Mouse (Mus musculus): ENCODE measurements around the gene Olfr765. TPM values are rescaled to one million over a fixed set of nuclear protein-coding genes. Genes with fewer than 3 reads are reported as not detected.
"Not testable (repeated sequence)": the region's sequence is repeated elsewhere in the genome, so short reads cannot be mapped to it uniquely, and the experiment has no call there.

Olfr765 gene
- not detected in 2 replicates for polyA plus RNA-seq (2015; fragmentation: Nextera tagmentation; extraction: Ambion mirVana)

GRCm38 (mm10) chr10:129049898-129050297 is at the start of gene Olfr765:
Gene Olfr765, minus strand, starts transcription at chr10:129049998.
- not testable (repeated sequence) for H3K27me3 ChIP-seq; H3K9ac ChIP-seq; H3K27ac ChIP-seq; H3K36me3 ChIP-seq; H3K4me2 ChIP-seq; H3K4me1 ChIP-seq (replicated peaks); H3K9me3 ChIP-seq (replicated peaks); ATAC-seq (ENCODE audit: low read depth); H3K4me3 ChIP-seq (replicated peaks); DNase-seq

GRCm38 (mm10) chr10:129099275-129099674 is 49.5 kb upstream of the Olfr765 start, which contains the start of gene Olfr768:
Gene Olfr768, minus strand, starts transcription at chr10:129099375.
- WGBS (ENCODE audit: insufficient replicate concordance): 48% methylated on average over 1 of the region's 1 CpGs
- H3K27me3 ChIP-seq: no peaks in the 10 kb centered on the region

GRCm38 (mm10) chr10:129082810-129083209 is 33.0 kb upstream of the Olfr765 start, which contains the start of gene Olfr767:
Gene Olfr767, minus strand, starts transcription at chr10:129082910.
- not testable (repeated sequence) for H3K27ac ChIP-seq; H3K4me1 ChIP-seq (replicated peaks); ATAC-seq (ENCODE audit: low read depth)

More at GRCm38 (mm10) chr10:129099275-129099674, 49.5 kb upstream of the Olfr765 start, which contains the start of gene Olfr768:
- ATAC-seq (ENCODE audit: low read depth) (no peak), DNase-seq (no peak)
- Histone ChIP-seq H3K36me3 (no peaks in the 10 kb centered on the region), H3K9ac (no peak within 1 kb of the TSS), H3K4me2 (no peak within 1 kb of the TSS), H3K9me3 (replicated peaks) (peaks cover under 1% of the 10 kb centered on the region; the same call in 1 of the 2 replicates), H3K27ac (no peak within 1 kb of the TSS), H3K4me1 (replicated peaks) (no peaks in the 10 kb centered on the region), H3K4me3 (replicated peaks) (no peak within 1 kb of the TSS)

DNA sequence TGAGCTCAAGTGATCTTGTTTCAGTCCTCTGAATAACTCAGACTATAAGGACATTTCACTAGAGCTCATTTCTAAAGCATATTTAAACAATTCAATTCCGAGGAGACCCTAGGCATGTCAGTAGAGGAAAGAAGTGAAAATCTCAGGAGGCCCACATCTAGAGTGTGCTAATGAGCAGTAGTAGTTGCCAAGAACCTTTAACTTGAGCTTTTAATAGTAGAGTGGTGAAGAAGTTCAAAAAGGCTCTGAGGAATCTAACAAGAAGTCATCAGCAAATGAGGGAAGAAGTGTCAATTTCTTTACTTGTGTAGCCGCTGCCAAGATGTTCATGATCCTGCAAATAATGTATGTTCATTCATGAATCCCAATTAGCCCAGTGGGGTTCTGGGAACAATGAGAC is 19.1 kb upstream of the Olfr765 start, which contains the start of gene Olfr766-ps1:
Olfr766-ps1 (minus strand) TSS at position 101 of the 400 bp plus-strand sequence.
- Histone ChIP-seq H3K27ac (no peak within 1 kb of the TSS), H3K4me1 (replicated peaks) (no peaks in the 10 kb centered on the region), H3K4me2 (no peak within 1 kb of the TSS), H3K9ac (no peak within 1 kb of the TSS), H3K9me3 (replicated peaks) (no peaks in the 10 kb centered on the region), H3K27me3 (no peaks in the 10 kb centered on the region), H3K4me3 (replicated peaks) (no peak within 1 kb of the TSS), H3K36me3 (no peaks in the 10 kb centered on the region)
- ATAC-seq (ENCODE audit: low read depth): no peak
- DNase-seq: no peak
- WGBS (ENCODE audit: insufficient replicate concordance): 63% methylated on average over 2 of the region's 2 CpGs

More at GRCm38 (mm10) chr10:129082810-129083209, 33.0 kb upstream of the Olfr765 start, which contains the start of gene Olfr767:
- H3K36me3 ChIP-seq; H3K27me3 ChIP-seq; H3K9me3 ChIP-seq (replicated peaks); H3K9ac ChIP-seq; DNase-seq; H3K4me3 ChIP-seq (replicated peaks); H3K4me2 ChIP-seq: not testable (repeated sequence)

DNA sequence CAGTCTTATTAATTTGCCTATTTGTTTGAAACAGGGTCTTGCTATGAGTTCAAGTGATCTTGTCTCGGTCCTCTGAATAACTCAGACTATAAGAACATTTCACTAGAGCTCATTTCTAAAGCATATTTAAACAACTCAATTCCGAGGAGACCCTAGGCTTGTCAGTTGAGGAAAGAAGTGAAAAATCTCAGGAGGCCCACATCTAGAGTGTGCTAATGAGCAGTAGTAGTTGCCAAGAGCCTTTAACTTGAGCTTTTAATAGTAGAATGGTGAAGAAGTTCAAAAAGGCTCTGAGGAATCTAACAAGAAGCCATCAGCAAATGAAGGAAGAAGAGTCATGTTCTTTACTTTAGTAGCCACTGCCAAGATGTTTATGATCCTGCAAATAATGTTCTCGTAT is 10.0 kb downstream of the Olfr765 start, which contains the start of gene Olfr764-ps1:
Olfr764-ps1 (minus strand) TSS at position 101 of the 400 bp plus-strand sequence.
- H3K4me2 ChIP-seq: no peak within 1 kb of the TSS
- H3K36me3 ChIP-seq: no peaks in the 10 kb centered on the region
- 56% methylated on average over 3 of the region's 3 CpGs for WGBS (ENCODE audit: insufficient replicate concordance)
- no peak within 1 kb of the TSS for H3K4me3 ChIP-seq (replicated peaks)
- ATAC-seq (ENCODE audit: low read depth) (no peak), DNase-seq (no peak)
- no peak within 1 kb of the TSS for H3K9ac ChIP-seq
- no peaks in the 10 kb centered on the region for H3K9me3 ChIP-seq (replicated peaks)
- no peak within 1 kb of the TSS for H3K27ac ChIP-seq
- no peaks in the 10 kb centered on the region for H3K27me3 ChIP-seq
- H3K4me1 ChIP-seq (replicated peaks): no peaks in the 10 kb centered on the region

DNA sequence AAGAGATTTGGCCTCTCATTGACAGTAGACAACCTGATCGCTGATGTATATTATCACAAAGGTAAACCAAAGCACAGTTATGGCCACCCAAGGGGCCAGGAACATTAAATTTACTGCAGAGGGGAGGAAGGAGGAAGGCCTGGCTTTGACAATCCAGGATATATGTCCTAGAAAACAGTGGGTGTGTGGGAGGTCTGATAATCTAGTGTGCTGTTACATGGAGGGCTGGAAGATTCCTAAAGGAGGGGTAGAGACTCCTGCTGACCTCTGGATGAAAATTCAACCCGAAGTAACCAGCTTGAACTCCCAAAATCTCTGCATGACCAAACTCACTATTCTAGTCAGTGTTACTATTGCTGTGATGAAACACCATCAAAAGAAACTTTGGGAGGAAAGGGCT is 21.5 kb downstream of the Olfr765 start:
- H3K9ac ChIP-seq: no peak overlapping the region
- no peak overlapping the region for H3K27ac ChIP-seq
- WGBS (ENCODE audit: insufficient replicate concordance): 48% methylated on average over 2 of the region's 2 CpGs
- ATAC-seq (ENCODE audit: low read depth) (no peak), DNase-seq (no peak)
- H3K9me3 ChIP-seq (replicated peaks): no peaks in the 10 kb centered on the region
- no peaks in the 10 kb centered on the region for H3K27me3 ChIP-seq
- H3K4me3 ChIP-seq (replicated peaks): no peak overlapping the region
- no peaks in the 10 kb centered on the region for H3K36me3 ChIP-seq
- H3K4me1 ChIP-seq (replicated peaks): no peaks in the 10 kb centered on the region
- H3K4me2 ChIP-seq: no peak overlapping the region

GRCm38 (mm10) chr10:129026018-129026662 is 23.7 kb downstream of the Olfr765 start:
- DNase-seq (no peak), ATAC-seq (ENCODE audit: low read depth) (no peak)
- no peak overlapping the region for H3K9ac ChIP-seq
- H3K27me3 ChIP-seq: no peaks in the 10 kb centered on the region
- H3K4me1 ChIP-seq (replicated peaks): no peaks in the 10 kb centered on the region
- no peak overlapping the region for H3K27ac ChIP-seq
- no peaks in the 10 kb centered on the region for H3K36me3 ChIP-seq
- no peak overlapping the region for H3K4me3 ChIP-seq (replicated peaks)
- H3K4me2 ChIP-seq: no peak overlapping the region
- 60% methylated on average over 3 of the region's 3 CpGs for WGBS (ENCODE audit: insufficient replicate concordance)
- no peaks in the 10 kb centered on the region for H3K9me3 ChIP-seq (replicated peaks)

GRCm38 (mm10) chr10:129023319-129023718 is 26.5 kb downstream of the Olfr765 start:
- Histone ChIP-seq H3K9me3 (replicated peaks) (no peaks in the 10 kb centered on the region), H3K4me3 (replicated peaks) (no peak overlapping the region), H3K27ac (no peak overlapping the region), H3K27me3 (no peaks in the 10 kb centered on the region), H3K9ac (no peak overlapping the region), H3K36me3 (no peaks in the 10 kb centered on the region), H3K4me1 (replicated peaks) (no peaks in the 10 kb centered on the region), H3K4me2 (no peak overlapping the region)
- no peak for ATAC-seq (ENCODE audit: low read depth)
- DNase-seq: no peak

- H3K9me3 ChIP-seq (replicated peaks): no peaks in the 10 kb centered on the region
These were observed 35.3 kb downstream of the Olfr765 start for GRCm38 (mm10) chr10:129014477-129014876.

DNA sequence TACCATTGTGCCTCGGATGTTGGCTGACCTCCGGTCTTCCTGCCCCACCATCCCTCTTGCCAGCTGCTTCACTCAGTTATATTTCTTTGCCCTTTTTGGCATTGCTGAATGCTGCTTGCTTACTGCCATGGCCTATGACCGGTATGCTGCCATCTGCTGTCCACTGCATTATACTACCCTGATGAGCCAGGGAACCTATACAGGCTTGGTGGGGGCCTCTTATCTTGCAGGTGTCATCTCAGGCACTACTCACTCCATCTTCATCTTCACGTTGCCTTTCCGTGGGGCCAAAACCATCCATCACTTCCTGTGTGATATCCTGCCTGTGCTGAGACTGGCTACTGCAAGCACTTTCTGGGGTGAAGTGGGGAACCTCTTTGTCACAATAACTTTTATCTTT is 38.3 kb downstream of the Olfr765 start:
- not testable (repeated sequence) for H3K4me3 ChIP-seq (replicated peaks); H3K9me3 ChIP-seq (replicated peaks); H3K9ac ChIP-seq; H3K27ac ChIP-seq; H3K4me2 ChIP-seq; H3K27me3 ChIP-seq; H3K4me1 ChIP-seq (replicated peaks); H3K36me3 ChIP-seq; ATAC-seq (ENCODE audit: low read depth); DNase-seq
- 45% methylated on average over 2 of the region's 5 CpGs for WGBS (ENCODE audit: insufficient replicate concordance)

More at GRCm38 (mm10) chr10:129014477-129014876, 35.3 kb downstream of the Olfr765 start:
- Histone ChIP-seq H3K27ac (no peak overlapping the region), H3K27me3 (no peaks in the 10 kb centered on the region), H3K36me3 (no peaks in the 10 kb centered on the region), H3K4me2 (no peak overlapping the region), H3K9ac (no peak overlapping the region), H3K4me1 (replicated peaks) (no peaks in the 10 kb centered on the region), H3K4me3 (replicated peaks) (no peak overlapping the region)
- no peak for DNase-seq
- no peak for ATAC-seq (ENCODE audit: low read depth)

DNA sequence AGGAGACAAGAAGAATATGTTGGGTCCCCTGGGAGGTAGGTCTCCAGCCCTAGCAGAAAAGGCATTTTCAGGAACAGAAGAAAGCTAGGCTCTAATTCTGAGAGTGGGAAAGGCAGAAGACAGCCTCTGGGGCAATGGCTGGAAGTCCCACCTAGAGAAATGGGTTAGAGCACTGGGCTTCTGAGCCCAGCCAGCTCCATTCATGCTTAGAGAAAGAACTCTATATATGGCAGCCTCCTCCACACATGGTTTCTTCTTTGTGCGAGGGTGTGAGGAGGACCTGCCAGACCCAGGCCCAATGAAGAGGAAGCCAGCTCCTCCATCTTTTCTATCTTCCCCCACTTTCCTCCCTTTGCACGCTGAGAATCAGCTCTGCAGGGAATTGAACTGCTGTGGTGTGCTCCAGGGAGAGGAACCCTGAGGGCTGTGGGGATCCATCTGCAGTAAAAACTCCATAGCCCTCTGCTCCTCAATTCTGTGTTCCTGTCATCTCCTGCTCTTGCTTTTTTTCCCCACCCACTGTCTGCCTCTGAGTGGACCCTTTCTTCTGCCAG is 39.4 kb downstream of the Olfr765 start, which contains the start of gene Olfr763:
Olfr763 (plus strand) TSS at position 504 of the 554 bp plus-strand sequence.
- H3K36me3 ChIP-seq: no peaks in the 10 kb centered on the region
- H3K27ac ChIP-seq: no peak within 1 kb of the TSS
- ATAC-seq (ENCODE audit: low read depth) (no peak), DNase-seq (no peak)
- 40% methylated on average over 2 of the region's 2 CpGs for WGBS (ENCODE audit: insufficient replicate concordance)
- no peaks in the 10 kb centered on the region for H3K27me3 ChIP-seq
- H3K9ac ChIP-seq: no peak within 1 kb of the TSS
- no peak within 1 kb of the TSS for H3K4me3 ChIP-seq (replicated peaks)
- no peaks in the 10 kb centered on the region for H3K4me1 ChIP-seq (replicated peaks)
- H3K9me3 ChIP-seq (replicated peaks): no peaks in the 10 kb centered on the region
- H3K4me2 ChIP-seq: no peak within 1 kb of the TSS
